Mouse (Mus musculus) liver, embryonic 14.5 days (tissue): ENCODE results near the gene Lhfpl5. TPM values are rescaled to one million over a fixed set of nuclear protein-coding genes. Genes with fewer than 3 reads are reported as not detected.

Experiments used
- ATAC-seq: fragments of 200-750 bp; cut with Nextera tagmentation; 2 replicates; pipeline ENCODE4 v1.8.0; 2017; ENCODE audit warnings: moderate number of reproducible peaks, mild to moderate bottlenecking, moderate library complexity; ENCODE audit not compliant: insufficient read depth
- DNase-seq, 3 experiments: peaks; one replicate each; pipeline ENCODE4 v3.0.0-alpha.2; 2012 to 2013; ENCODE audit warnings: low read depth in 3 of 3, low spot score in 3 of 3
- H3K27ac ChIP-seq: fragments of 300-500 bp; sonication (generic); 2 replicates; pipeline ENCODE4 v1.5.1; 2014; ENCODE audit warnings: moderate library complexity, mild to moderate bottlenecking, control low read depth, inconsistent platforms
- H3K27me3 ChIP-seq: fragments of 300-500 bp; sonication (generic); 2 replicates; pipeline ENCODE4 v1.6.1; 2014; ENCODE audit warnings: mild to moderate bottlenecking, low read length, moderate library complexity; ENCODE audit not compliant: control insufficient read depth, insufficient read depth
- H3K36me3 ChIP-seq: fragments of 300-500 bp; sonication (generic); replicated peaks from 2 replicates; pipeline ENCODE4 v1.6.1; 2014; ENCODE audit warnings: low read depth; ENCODE audit not compliant: control insufficient read depth, insufficient read depth
- H3K4me1 ChIP-seq, 2 experiments: fragments of 200-500 bp in 1 of 2; fragments of 300-500 bp in 1 of 2; sonication (generic) in 1 of 2; replicated peaks; 2 replicates each; pipeline ENCODE4 v1.6.1; 2012 to 2014; ENCODE audit warnings: antibody characterized with exemption in 1 of 2, inconsistent platforms in 1 of 2, low read length in 1 of 2; ENCODE audit not compliant: control insufficient read depth in 2 of 2, insufficient read depth in 2 of 2
- H3K4me2 ChIP-seq: fragments of 300-500 bp; sonication (generic); 2 replicates; pipeline ENCODE4 v1.6.1; 2014; ENCODE audit warnings: low read depth, mild to moderate bottlenecking, control low read depth, moderate library complexity
- H3K4me3 ChIP-seq, 2 experiments: fragments of 200-500 bp in 1 of 2; fragments of 300-500 bp in 1 of 2; sonication (generic) in 1 of 2; 2 replicates each; pipeline ENCODE4 v1.5.1; 2012 to 2014; ENCODE audit warnings: low read depth in 2 of 2, low read length in 2 of 2, mild to moderate bottlenecking in 2 of 2, control low read depth in 1 of 2, inconsistent platforms in 1 of 2, moderate library complexity in 1 of 2; ENCODE audit not compliant: insufficient read depth in 1 of 2
- H3K9ac ChIP-seq: fragments of 300-500 bp; sonication (generic); replicated peaks from 2 replicates; pipeline ENCODE4 v1.6.1; 2014; ENCODE audit warnings: mild to moderate bottlenecking, control low read depth, moderate library complexity
- H3K9me3 ChIP-seq: fragments of 300-500 bp; sonication (generic); 2 replicates; pipeline ENCODE4 v1.6.1; 2016; ENCODE audit warnings: low read length, mixed read lengths; ENCODE audit not compliant: control insufficient read depth
- CTCF ChIP-seq: IDR thresholded peaks from 2 replicates; pipeline ENCODE4 v1.5.1; 2016; ENCODE audit warnings: antibody characterized with exemption, low read depth, control low read depth
- EP300 ChIP-seq: IDR thresholded peaks from 2 replicates; pipeline ENCODE4 v1.6.1; 2016; ENCODE audit warnings: antibody characterized with exemption, low read depth
- WGBS: fragments of 180-500 bp; shearing (Covaris S2); extraction: QIAGEN DNeasy Blood & Tissue Kit; methylation state at CpG from one replicate; pipeline ENCODE4 v1.1.7; 2014; ENCODE audit not compliant: insufficient replicate concordance; 5-methylcytosine and 5-hydroxymethylcytosine counted together
- polyA plus RNA-seq, 2 experiments: library from polyadenylated mRNA; depleted of rRNA in 1 of 2; stranded (reverse) in 1 of 2; unstranded in 1 of 2; fragments of >200 nt; fragmentation: Nextera tagmentation in 1 of 2; extraction: Ambion mirVana in 1 of 2; gene quantifications; 2 replicates each; pipeline versions ENCODE4 v1.2.1 to v1.2.3; 2012 to 2014

The Lhfpl5 gene
- polyA plus RNA-seq, 2 experiments, result not detected

DNA sequence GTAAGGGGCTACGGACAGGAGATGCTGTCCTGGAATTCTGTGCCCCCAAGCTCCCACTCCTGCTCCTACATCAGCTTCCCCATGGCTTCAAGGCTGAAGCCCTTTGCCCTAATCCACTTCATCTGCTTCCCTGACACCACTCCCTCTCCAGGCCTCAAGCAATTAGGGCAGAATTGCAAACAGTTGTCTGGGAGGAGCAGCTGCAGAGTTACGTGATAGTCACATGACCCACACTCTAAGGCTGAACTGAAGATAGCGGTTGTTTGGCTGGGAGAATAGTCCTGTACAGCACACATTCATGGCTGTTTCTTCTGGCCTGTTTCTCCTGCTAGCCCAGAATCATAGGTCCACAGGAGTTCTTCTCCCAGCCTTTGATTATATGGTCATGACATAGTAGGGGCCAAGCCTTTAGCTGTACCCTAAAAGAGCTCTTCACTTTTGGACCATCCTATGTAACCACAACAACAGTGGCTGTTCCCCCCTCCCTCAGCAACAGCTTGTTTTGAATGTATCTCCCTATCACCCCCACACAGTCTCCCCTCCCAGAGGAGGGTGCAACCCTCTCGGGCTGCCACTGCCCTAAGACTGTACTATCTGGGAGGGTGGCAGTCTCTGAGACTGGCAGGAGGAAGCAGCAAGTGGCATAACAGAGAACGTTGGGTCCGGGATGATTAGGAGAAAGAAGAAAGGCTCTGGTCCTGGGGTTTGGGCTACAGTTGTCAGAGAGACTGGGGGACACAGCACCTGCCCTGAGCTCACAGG lies 18.6 kb upstream of the Lhfpl5 start:
- WGBS, result 29% methylated on average over 6 of the region's 6 CpGs
- Histone ChIP-seq H3K9ac (no peak overlapping the region), H3K36me3 (no peaks in the 10 kb centered on the region), H3K27me3 (no peaks in the 10 kb centered on the region), H3K9me3 (no peaks in the 10 kb centered on the region), H3K4me1 (peaks cover 0 to 5% of the 10 kb centered on the region in 2 experiments; a peak in 2 of 4 replicates), H3K4me2 (no peak overlapping the region), H3K27ac (no peak overlapping the region), H3K4me3 (no peak overlapping the region)
- DNase-seq (no peak), ATAC-seq (no peak; the same call in 1 of the 2 replicates)
- TF ChIP-seq CTCF, result no peak

DNA sequence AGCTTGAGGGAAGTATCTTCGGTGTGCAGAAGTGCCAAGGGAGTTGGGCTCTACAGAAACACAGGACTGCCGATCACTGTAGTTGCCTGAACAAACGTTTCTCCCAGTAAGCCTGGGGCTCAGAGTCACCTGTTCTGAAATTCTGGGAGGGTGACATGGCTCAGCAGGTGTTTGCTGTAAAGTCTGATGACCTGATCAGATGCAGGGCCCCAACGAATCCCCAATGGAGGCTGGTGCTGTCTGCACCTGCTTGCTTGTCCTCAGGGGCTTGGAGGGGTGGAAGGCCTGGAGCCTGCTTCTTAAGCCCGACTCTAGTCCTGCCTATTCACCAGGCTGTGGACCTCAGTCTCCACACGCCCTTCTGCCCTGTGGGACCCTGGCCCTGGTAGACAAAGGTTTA lies 17.7 kb upstream of the Lhfpl5 start:
- no peak overlapping the region for H3K4me2 ChIP-seq

DNA sequence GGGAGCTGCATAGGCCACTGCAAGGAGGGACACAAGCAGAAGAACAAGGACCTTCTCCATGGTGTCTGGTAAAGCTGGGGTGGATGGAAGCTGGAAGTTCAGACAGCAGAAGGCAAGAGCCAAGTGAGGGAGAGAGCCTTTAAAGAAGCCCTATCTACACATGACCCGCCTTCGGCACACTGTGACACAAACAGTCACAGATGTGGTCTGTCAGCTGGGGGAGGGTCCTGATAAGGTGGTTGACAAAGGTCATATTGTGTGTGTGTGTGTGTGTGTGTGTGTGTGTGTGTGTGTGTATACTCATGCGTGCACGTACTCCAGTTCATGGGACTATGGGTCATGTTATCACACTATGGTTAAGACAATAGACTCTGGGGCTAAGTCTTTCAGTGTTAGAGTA lies 14.8 kb upstream of the Lhfpl5 start, which contains the start of gene Clps:
TSS of gene Clps (minus strand) at position 169 of the 400 bp plus-strand sequence.
- no peak for ATAC-seq
- TF ChIP-seq CTCF (no peak), EP300 (no peak)
- H3K9me3 ChIP-seq, result no peaks in the 10 kb centered on the region
- WGBS, result 44% methylated on average over 4 of the region's 4 CpGs
- H3K9ac ChIP-seq, result no peak within 1 kb of the TSS
- H3K27me3 ChIP-seq, result no peaks in the 10 kb centered on the region
- no peak within 1 kb of the TSS for H3K4me3 ChIP-seq
- H3K4me1 ChIP-seq, result peaks cover 0 to 5% of the 10 kb centered on the region in 2 experiments; a peak in 2 of 4 replicates
- no peak within 1 kb of the TSS for H3K4me2 ChIP-seq
- H3K27ac ChIP-seq, result no peak within 1 kb of the TSS
- H3K36me3 ChIP-seq, result no peaks in the 10 kb centered on the region
- no peak for DNase-seq

More for the DNA sequence above, 17.7 kb upstream of the Lhfpl5 start:
- H3K27me3 ChIP-seq, result no peaks in the 10 kb centered on the region
- ATAC-seq (no peak), DNase-seq (no peak)
- no peak overlapping the region for H3K4me3 ChIP-seq
- H3K9me3 ChIP-seq, result no peaks in the 10 kb centered on the region
- no peak overlapping the region for H3K27ac ChIP-seq
- H3K9ac ChIP-seq, result no peak overlapping the region
- no peak for TF ChIP-seq EP300
- no peak for TF ChIP-seq CTCF
- peaks cover 0 to 5% of the 10 kb centered on the region in 2 experiments; a peak in 2 of 4 replicates for H3K4me1 ChIP-seq
- 58% methylated on average over 6 of the region's 6 CpGs for WGBS
- H3K36me3 ChIP-seq, result no peaks in the 10 kb centered on the region

DNA sequence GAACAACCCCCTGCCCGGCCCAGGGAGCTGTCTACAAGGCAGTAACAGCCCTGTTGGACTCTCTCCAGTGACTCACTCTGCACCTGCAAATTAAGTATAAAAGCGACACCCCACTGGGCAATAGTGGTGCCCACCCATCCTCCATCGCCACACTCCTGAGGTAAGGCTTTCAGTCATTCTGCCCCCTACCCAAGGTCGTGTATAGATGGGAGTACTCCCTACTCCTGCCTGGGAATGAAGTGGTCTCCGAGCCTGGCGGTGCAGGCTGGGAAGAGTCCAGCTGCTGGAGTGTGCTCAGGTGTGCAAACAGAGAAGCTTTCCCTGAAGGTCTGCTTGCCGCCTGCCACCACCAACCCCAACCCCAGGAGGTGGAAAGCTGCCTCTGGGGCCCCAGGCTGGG lies 13.8 kb upstream of the Lhfpl5 start:
- ATAC-seq, result no peak
- H3K9me3 ChIP-seq, result no peaks in the 10 kb centered on the region
- H3K4me1 ChIP-seq, result peaks cover 0 to 2% of the 10 kb centered on the region in 2 experiments; a peak in 2 of 4 replicates
- 43% methylated on average over 7 of the region's 7 CpGs for WGBS
- no peak overlapping the region for H3K4me3 ChIP-seq
- no peaks in the 10 kb centered on the region for H3K27me3 ChIP-seq
- H3K9ac ChIP-seq, result no peak overlapping the region
- TF ChIP-seq CTCF (no peak), EP300 (no peak)
- no peak overlapping the region for H3K4me2 ChIP-seq
- no peak for DNase-seq
- no peaks in the 10 kb centered on the region for H3K36me3 ChIP-seq
- no peak overlapping the region for H3K27ac ChIP-seq

DNA sequence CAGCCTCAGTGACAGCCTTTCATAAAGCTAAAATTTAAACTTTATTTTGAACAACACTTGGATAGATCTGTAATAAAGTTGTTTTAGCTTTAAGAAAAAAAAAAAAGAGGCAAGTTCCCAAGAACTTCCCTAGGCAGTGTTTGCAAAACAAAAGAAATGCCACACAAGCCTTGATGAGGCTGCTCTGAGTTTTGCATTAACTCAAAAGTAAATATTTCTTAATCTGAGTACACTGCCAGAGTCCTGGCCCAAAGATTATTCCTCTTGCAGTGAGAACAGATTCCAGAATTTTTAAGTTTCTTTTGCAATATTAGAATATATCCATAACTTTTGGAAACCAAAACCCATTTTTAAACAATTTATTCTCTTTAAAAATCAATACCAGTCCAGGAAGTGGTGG lies 10.3 kb upstream of the Lhfpl5 start:
- DNase-seq, result no peak
- no peaks in the 10 kb centered on the region for H3K27me3 ChIP-seq
- no peaks in the 10 kb centered on the region for H3K9me3 ChIP-seq
- TF ChIP-seq CTCF (no peak), EP300 (no peak)
- no peak overlapping the region for H3K27ac ChIP-seq
- no peak overlapping the region for H3K4me2 ChIP-seq
- no peak overlapping the region for H3K9ac ChIP-seq
- ATAC-seq, result no peak
- no peak overlapping the region for H3K4me3 ChIP-seq
- H3K4me1 ChIP-seq, result no peaks in the 10 kb centered on the region
- H3K36me3 ChIP-seq, result no peaks in the 10 kb centered on the region
